Mouse (Mus musculus) MEL (cell line): ENCODE results near the gene Washc4. TPM values are rescaled to one million over a fixed set of nuclear protein-coding genes. Genes with fewer than 3 reads are reported as not detected.

Experiments used
- DNase-seq: peaks from one replicate; pipeline ENCODE4 v3.0.0; 2011; ENCODE audit warnings: low read depth, low spot score
- H3K27ac ChIP-seq: 2 replicates; pipeline ENCODE4 v1.5.1; 2012; ENCODE audit warnings: low read depth, mild to moderate bottlenecking, control low read depth, low read length, moderate library complexity; ENCODE audit not compliant: control insufficient read depth
- H3K27me3 ChIP-seq, 2 experiments: fragments of 150-350 bp in 1 of 2; sonication (generic) in 1 of 2; 2 replicates each; pipeline ENCODE4 v1.6.1; 2012; ENCODE audit warnings: low read length in 2 of 2, mild to moderate bottlenecking in 2 of 2, improper control_type of control experiment in 1 of 2, moderate library complexity in 1 of 2; ENCODE audit not compliant: insufficient read depth in 2 of 2, control insufficient read depth in 1 of 2
- H3K36me3 ChIP-seq, 2 experiments: 2 replicates each; pipeline ENCODE4 v1.6.1; 2012 to 2014; ENCODE audit warnings: low read length in 2 of 2, improper control_type of control experiment in 1 of 2, inconsistent platforms in 1 of 2, mild to moderate bottlenecking in 1 of 2; ENCODE audit not compliant: insufficient read depth in 2 of 2, control insufficient read depth in 1 of 2
- H3K4me1 ChIP-seq, 2 experiments: fragments of 150-350 bp in 1 of 2; sonication (generic) in 1 of 2; 2 replicates each; pipeline ENCODE4 v1.6.1; 2012; ENCODE audit warnings: low read length in 2 of 2, improper control_type of control experiment in 1 of 2, mild to moderate bottlenecking in 1 of 2; ENCODE audit not compliant: insufficient read depth in 2 of 2, control insufficient read depth in 1 of 2
- H3K4me3 ChIP-seq, 2 experiments: fragments of 150-350 bp in 1 of 2; sonication (generic) in 1 of 2; 2 replicates each; pipeline ENCODE4 v1.5.1; 2012; ENCODE audit warnings: low read depth in 2 of 2, low read length in 2 of 2, mild to moderate bottlenecking in 2 of 2, moderate library complexity in 2 of 2, control low read depth in 1 of 2, improper control_type of control experiment in 1 of 2; ENCODE audit not compliant: control insufficient read depth in 1 of 2, insufficient read depth in 1 of 2
- H3K79me2 ChIP-seq: 2 replicates; pipeline ENCODE4 v1.6.1; 2012; ENCODE audit warnings: mild to moderate bottlenecking, low read length, moderate library complexity; ENCODE audit not compliant: control insufficient read depth, poor library complexity, insufficient read depth
- H3K9ac ChIP-seq: 2 replicates; pipeline ENCODE4 v1.6.1; 2012; ENCODE audit warnings: low read depth, mild to moderate bottlenecking, control low read depth, low read length, moderate library complexity; ENCODE audit not compliant: control insufficient read depth, poor library complexity, severe bottlenecking
- H3K9me3 ChIP-seq: fragments of 150-350 bp; sonication (generic); replicated peaks from 2 replicates; pipeline ENCODE4 v1.6.1; 2012; ENCODE audit warnings: mild to moderate bottlenecking, low read length, improper control_type of control experiment, moderate library complexity; ENCODE audit not compliant: insufficient read depth
- CHD2 ChIP-seq: IDR thresholded peaks from 2 replicates; pipeline ENCODE4 v1.6.1; 2011; ENCODE audit warnings: low read length, improper control_type of control experiment
- CTCF ChIP-seq, 3 experiments: IDR thresholded peaks in 2 of 3; conservative IDR thresholded peaks in 1 of 3; 2 replicates each; pipeline ENCODE4 v1.5.1; 2011 to 2012; ENCODE audit warnings: low read length in 3 of 3, low read depth in 2 of 3, mild to moderate bottlenecking in 2 of 3, improper control_type of control experiment in 1 of 3, inconsistent platforms in 1 of 3, mixed read lengths in 1 of 3, moderate library complexity in 1 of 3; ENCODE audit not compliant: control insufficient read depth in 1 of 3, insufficient read depth in 1 of 3, poor library complexity in 1 of 3, severe bottlenecking in 1 of 3
- ELF1 ChIP-seq: IDR thresholded peaks from 2 replicates; pipeline ENCODE4 v1.6.1; 2014; ENCODE audit warnings: low read depth, mild to moderate bottlenecking, inconsistent platforms, low read length, improper control_type of control experiment, moderate library complexity
- EP300 ChIP-seq, 2 experiments: IDR thresholded peaks; 2 replicates each; pipeline ENCODE4 v1.6.1; 2011; ENCODE audit warnings: improper control_type of control experiment in 2 of 2, low read length in 2 of 2, low read depth in 1 of 2, mild to moderate bottlenecking in 1 of 2
- GABPA ChIP-seq: IDR thresholded peaks from 2 replicates; pipeline ENCODE4 v1.6.1; 2012; ENCODE audit warnings: low read depth, mild to moderate bottlenecking, inconsistent platforms, low read length, improper control_type of control experiment, moderate library complexity
- HCFC1 ChIP-seq: IDR thresholded peaks from 2 replicates; pipeline ENCODE4 v1.6.1; 2012; ENCODE audit warnings: low read depth, mild to moderate bottlenecking, inconsistent platforms, low read length, improper control_type of control experiment, moderate library complexity
- KAT2A ChIP-seq: conservative IDR thresholded peaks from 2 replicates; pipeline ENCODE4 v1.6.1; 2012; ENCODE audit warnings: low read depth, low read length, improper control_type of control experiment, inconsistent platforms
- MAZ ChIP-seq: IDR thresholded peaks from 2 replicates; pipeline ENCODE4 v1.6.1; 2012; ENCODE audit warnings: low read depth, mild to moderate bottlenecking, inconsistent platforms, low read length, improper control_type of control experiment
- MEF2A ChIP-seq: IDR thresholded peaks from 2 replicates; pipeline ENCODE4 v1.6.1; 2014; ENCODE audit warnings: low read depth, mild to moderate bottlenecking, inconsistent platforms, low read length, improper control_type of control experiment; ENCODE audit not compliant: poor library complexity, insufficient replicate concordance, severe bottlenecking; ENCODE audit errors: extremely low read depth
- MXI1 ChIP-seq: IDR thresholded peaks from 2 replicates; pipeline ENCODE4 v1.6.1; 2011; ENCODE audit warnings: mild to moderate bottlenecking, low read depth, low read length, improper control_type of control experiment
- POLR2AphosphoS2 ChIP-seq: IDR thresholded peaks from 2 replicates; pipeline ENCODE4 v1.6.1; 2011; ENCODE audit warnings: low read length, improper control_type of control experiment
- POLR2AphosphoS5 ChIP-seq: IDR thresholded peaks from 2 replicates; pipeline ENCODE4 v1.6.1; 2012; ENCODE audit warnings: low read depth, borderline replicate concordance, mild to moderate bottlenecking, inconsistent platforms, low read length, moderate library complexity, mixed read lengths
- RAD21 ChIP-seq: IDR thresholded peaks from 2 replicates; pipeline ENCODE4 v1.6.1; 2011; ENCODE audit warnings: mild to moderate bottlenecking, low read depth, low read length, improper control_type of control experiment
- RCOR1 ChIP-seq: IDR thresholded peaks from 2 replicates; pipeline ENCODE4 v1.6.1; 2012; ENCODE audit warnings: low read depth, mild to moderate bottlenecking, inconsistent platforms, low read length, improper control_type of control experiment
- SMC3 ChIP-seq: IDR thresholded peaks from 2 replicates; pipeline ENCODE4 v1.6.1; 2011; ENCODE audit warnings: low read depth, low read length, improper control_type of control experiment
- UBTF ChIP-seq: IDR thresholded peaks from 2 replicates; pipeline ENCODE4 v1.6.1; 2012; ENCODE audit warnings: low read depth, mild to moderate bottlenecking, inconsistent platforms, low read length, improper control_type of control experiment, moderate library complexity, borderline replicate concordance; ENCODE audit not compliant: insufficient read depth
- USF1 ChIP-seq: IDR thresholded peaks from 2 replicates; pipeline ENCODE4 v1.6.1; 2014; ENCODE audit warnings: low read depth, mild to moderate bottlenecking, inconsistent platforms, low read length, improper control_type of control experiment, moderate library complexity
- ZC3H11A ChIP-seq: IDR thresholded peaks from 2 replicates; pipeline ENCODE4 v1.6.1; 2012; ENCODE audit warnings: low read depth, mild to moderate bottlenecking, inconsistent platforms, low read length, improper control_type of control experiment
- ZKSCAN1 ChIP-seq: IDR thresholded peaks from 2 replicates; pipeline ENCODE4 v1.6.1; 2012; ENCODE audit warnings: low read depth, mild to moderate bottlenecking, inconsistent platforms, low read length, improper control_type of control experiment, moderate library complexity
- ZMIZ1 ChIP-seq: IDR thresholded peaks from 2 replicates; pipeline ENCODE4 v1.6.1; 2012; ENCODE audit warnings: low read depth, mild to moderate bottlenecking, inconsistent platforms, low read length, improper control_type of control experiment, moderate library complexity
- polyA plus RNA-seq, 2 experiments: library from polyadenylated mRNA; stranded (reverse) in 1 of 2; unstranded in 1 of 2; fragments of >175 nt in 1 of 2; fragments of >200 nt in 1 of 2; gene quantifications; 2 replicates each; pipeline versions ENCODE4 v1.2.1 to v1.2.4; 2012; ENCODE audit warnings: low replicate concordance in 2 of 2, low read depth in 1 of 2; ENCODE audit not compliant: insufficient read length in 2 of 2, insufficient read depth in 1 of 2, missing spikeins in 1 of 2
- total RNA-seq: library from RNA; depleted of rRNA; stranded (reverse); fragments of 300-350 nt; gene quantifications from 2 replicates; pipeline ENCODE4 v1.2.3, GENCODE M21; 2012

Washc4 gene
- total and polyA plus RNA-seq, 3 experiments = 13.6 to 16.2 TPM; not detected in 1

DNA sequence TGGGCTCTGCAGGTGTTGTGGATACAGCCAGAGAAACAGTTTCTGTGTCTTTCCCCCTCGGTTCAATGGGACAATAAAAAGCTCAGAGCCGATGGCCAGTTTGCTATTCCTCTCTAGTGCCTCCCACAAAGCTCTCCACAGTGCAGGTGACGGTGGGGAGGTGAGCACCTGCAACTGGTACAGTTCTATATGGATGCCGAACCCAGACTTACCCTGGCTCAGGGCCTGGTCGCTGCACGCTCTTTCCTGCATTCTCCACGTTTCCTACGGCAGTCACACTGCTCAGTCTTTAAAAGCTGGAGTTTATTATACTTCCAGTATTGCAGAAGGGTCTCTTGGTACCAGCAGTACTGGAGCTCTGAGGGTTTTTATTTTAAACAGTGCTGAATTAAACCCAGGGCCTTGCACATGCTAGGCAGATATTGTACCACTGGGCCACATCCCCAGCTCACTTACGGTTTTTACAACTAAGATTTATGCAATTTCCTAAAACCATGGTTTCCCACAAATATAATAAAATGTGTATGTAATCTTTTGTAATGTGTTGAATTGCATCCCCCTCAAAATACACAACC lies 83.6 kb downstream of the Washc4 start:
- H3K27me3 ChIP-seq = peaks cover 0 to 3% of the 10 kb centered on the region in 2 experiments; a peak in 2 of 4 replicates
- no peak overlapping the region for H3K4me3 ChIP-seq
- no peaks in the 10 kb centered on the region for H3K79me2 ChIP-seq
- DNase-seq = no peak
- H3K9me3 ChIP-seq = no peaks in the 10 kb centered on the region
- H3K4me1 ChIP-seq = no peaks in the 10 kb centered on the region
- no peaks in the 10 kb centered on the region for H3K36me3 ChIP-seq
- H3K27ac ChIP-seq = no peak overlapping the region
- H3K9ac ChIP-seq = no peak overlapping the region
- no peak for TF ChIP-seq GABPA
- TF ChIP-seq CHD2 = no peak
- no peak for TF ChIP-seq POLR2AphosphoS2
- TF ChIP-seq ZMIZ1 = no peak
- no peak for TF ChIP-seq USF1
- TF ChIP-seq KAT2A = no peak

DNA sequence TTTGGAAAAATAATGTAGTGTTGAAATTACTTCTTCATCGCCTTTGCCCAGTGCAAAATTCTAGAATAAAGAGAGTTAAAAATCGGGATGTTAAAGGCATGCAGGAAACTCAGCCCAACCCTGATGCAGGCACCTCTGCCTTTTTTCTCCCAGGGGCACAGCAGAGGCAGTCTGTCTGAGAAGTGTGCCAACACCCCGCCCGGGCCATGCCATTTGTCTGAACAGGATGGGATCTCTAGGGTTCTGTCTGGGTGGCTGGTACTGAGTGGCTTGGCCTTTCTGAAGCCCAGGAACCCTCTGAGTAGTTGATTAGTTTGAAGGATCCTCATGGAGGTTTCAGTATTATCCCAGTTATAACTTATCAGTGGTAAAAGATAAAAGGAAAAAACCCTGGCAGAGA lies 84.7 kb downstream of the Washc4 start:
- no peak for DNase-seq
- Histone ChIP-seq H3K9me3 (no peaks in the 10 kb centered on the region), H3K27me3 (peaks cover 0 to 3% of the 10 kb centered on the region in 2 experiments; a peak in 2 of 4 replicates), H3K36me3 (no peaks in the 10 kb centered on the region), H3K4me3 (no peak overlapping the region), H3K79me2 (no peaks in the 10 kb centered on the region), H3K27ac (no peak overlapping the region), H3K9ac (no peak overlapping the region), H3K4me1 (no peaks in the 10 kb centered on the region)
- TF ChIP-seq MXI1 = no peak
- TF ChIP-seq ELF1 = no peak
- TF ChIP-seq MAZ = no peak
- TF ChIP-seq SMC3 = no peak
- TF ChIP-seq CTCF (IDR thresholded peaks at IDR 0.05 in 2 of 3, conservative IDR thresholded peaks at IDR 0.05 in 1 of 3; ENCODE audit: control insufficient read depth in 1 of 3, insufficient read depth in 1 of 3, low read depth in 2 of 3, low read length in 3 of 3, poor library complexity in 1 of 3, severe bottlenecking in 1 of 3) = no peak

DNA sequence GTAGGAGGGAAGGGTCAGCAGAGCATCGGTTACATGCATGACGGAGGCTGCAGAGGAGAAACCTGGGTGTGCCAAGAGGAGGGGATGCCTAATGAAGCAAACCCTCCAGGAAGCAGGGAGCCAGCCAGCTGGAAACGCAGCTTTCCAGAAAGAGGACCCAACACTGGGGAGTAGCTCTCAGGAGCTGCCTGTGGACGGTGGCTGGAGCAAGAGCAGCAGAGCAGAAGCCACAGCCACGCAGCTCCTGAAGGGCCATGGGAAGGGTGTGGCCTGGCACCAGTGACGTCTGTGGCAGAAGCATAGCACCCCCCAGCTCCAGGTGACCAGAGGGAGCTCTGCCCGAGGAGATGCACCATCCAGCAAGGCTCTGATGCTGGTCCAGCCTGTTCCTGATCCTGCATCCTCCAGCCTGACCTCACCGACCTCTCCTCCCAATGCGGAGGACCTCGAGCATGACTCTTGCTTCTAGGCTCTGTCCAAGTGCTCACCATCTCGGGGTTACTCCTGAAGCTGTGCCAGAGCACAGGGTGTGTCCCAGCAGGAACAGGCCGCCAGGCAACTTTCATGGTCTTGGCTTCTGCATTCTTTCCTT lies 85.7 kb downstream of the Washc4 start:
- no peaks in the 10 kb centered on the region for H3K79me2 ChIP-seq
- no peak overlapping the region for H3K27ac ChIP-seq
- no peak for DNase-seq
- peaks cover 0 to 2% of the 10 kb centered on the region in 2 experiments; a peak in 2 of 4 replicates for H3K27me3 ChIP-seq
- H3K4me1 ChIP-seq = no peaks in the 10 kb centered on the region
- H3K36me3 ChIP-seq = no peaks in the 10 kb centered on the region
- no peaks in the 10 kb centered on the region for H3K9me3 ChIP-seq
- no peak for TF ChIP-seq CHD2
- no peak for TF ChIP-seq POLR2AphosphoS2
- TF ChIP-seq HCFC1 = no peak
- TF ChIP-seq EP300 (IDR thresholded peaks at IDR 0.05; ENCODE audit: low read depth in 1 of 2, low read length in 2 of 2) = no peak
- no peak for TF ChIP-seq MEF2A
- no peak for TF ChIP-seq ZC3H11A
- no peak for TF ChIP-seq ZMIZ1
- no peak for TF ChIP-seq RAD21
- TF ChIP-seq CTCF (IDR thresholded peaks at IDR 0.05 in 2 of 3, conservative IDR thresholded peaks at IDR 0.05 in 1 of 3; ENCODE audit: control insufficient read depth in 1 of 3, insufficient read depth in 1 of 3, low read depth in 2 of 3, low read length in 3 of 3, poor library complexity in 1 of 3, severe bottlenecking in 1 of 3) = no peak
- TF ChIP-seq RCOR1 = no peak
- no peak for TF ChIP-seq ZKSCAN1
- TF ChIP-seq POLR2AphosphoS5 = no peak
- no peak for TF ChIP-seq UBTF
- H3K4me3 ChIP-seq = no peak overlapping the region
- H3K9ac ChIP-seq = no peak overlapping the region
